Mouse (Mus musculus): Measurements from ENCODE around the gene Strn.
A peak's percentile ranks its signal among the peaks of the same experiment; 100 is the strongest.

Strn gene

GRCm38 (mm10) chr17:78615096-78615495 is 121.9 kb downstream of the Strn start:
- DNase-seq (ENCODE audit: low spot score) = no peak

GRCm38 (mm10) chr17:78614481-78614880 is 122.5 kb downstream of the Strn start:
- DNase-seq (ENCODE audit: low spot score) = no peak

- DNase-seq (ENCODE audit: low spot score) = peak; percentile 72
Measured at GRCm38 (mm10) chr17:78611117-78611516, 125.9 kb downstream of the Strn start.

- DNase-seq (ENCODE audit: low spot score) = peak; percentile 29
Measured at GRCm38 (mm10) chr17:78609191-78609855, 127.7 kb downstream of the Strn start.

GRCm38 (mm10) chr17:78608716-78609115 is 128.3 kb downstream of the Strn start:
- DNase-seq (ENCODE audit: low spot score) = peak; percentile 27

- peak; percentile 25 for DNase-seq (ENCODE audit: low spot score)
Measured at GRCm38 (mm10) chr17:78608135-78608670, 128.8 kb downstream of the Strn start.

GRCm38 (mm10) chr17:78604431-78604830 is 132.6 kb downstream of the Strn start:
- peak; percentile 88 for DNase-seq (ENCODE audit: low spot score)

- peak; percentile 86 for DNase-seq (ENCODE audit: low spot score)
Measured at GRCm38 (mm10) chr17:78603872-78604271, 133.1 kb downstream of the Strn start.

- no peak for DNase-seq (ENCODE audit: low spot score)
Measured at GRCm38 (mm10) chr17:78602316-78602715, 134.7 kb downstream of the Strn start.

GRCm38 (mm10) chr17:78601601-78602000 is 135.4 kb downstream of the Strn start:
- no peak for DNase-seq (ENCODE audit: low spot score)

GRCm38 (mm10) chr17:78601042-78601441 is 136.0 kb downstream of the Strn start:
- no peak for DNase-seq (ENCODE audit: low spot score)

All from testis, postnatal 10 days (tissue).